ENCODE assay signal across 23 mouse cellular contexts in the genomic region with DNA sequence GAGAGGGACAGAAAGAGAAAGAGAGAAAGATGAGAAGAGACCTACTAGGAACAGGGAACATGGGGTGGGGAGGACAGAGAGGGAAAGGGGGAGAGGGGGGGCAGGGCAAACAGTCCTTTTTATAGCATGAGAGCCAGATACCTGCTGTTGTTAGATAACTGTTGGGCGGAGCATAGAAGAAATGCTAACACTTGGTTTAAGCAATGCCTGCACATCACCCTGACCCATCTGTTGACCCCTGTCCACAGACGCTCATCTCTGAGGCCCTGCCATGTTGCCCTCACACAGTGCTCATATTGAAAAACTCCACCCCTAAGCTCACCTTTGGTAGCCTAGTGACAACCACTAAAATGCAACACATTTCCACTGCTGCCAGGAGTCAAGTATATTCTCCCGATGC.
DNase-seq lines count a peak whose midpoint lies in the region; ATAC-seq and TF ChIP-seq lines count a peak whose summit lies in the region.
"Had no signal": no experiment of that assay in that cellular context is flagged by ENCODE, and none has a peak within 500 bp of the region (broad histone marks: within the 10 kb centered on the region; RNA-seq: fewer than 3 reads in every experiment).

No protein-coding gene starts in this region.

- DNase-seq in testis, postnatal 14 days (ENCODE audit: low spot score): no peak
- peak; percentile 8 for DNase-seq in c-Kit-positive CD71-positive TER-119-negative erythroid progenitor cells, embryonic 14.5 days (ENCODE audit: low read depth)
- DNase-seq in thymus, postnatal 25 days: no peak
- DNase-seq in right cerebral cortex, postnatal 10 days (ENCODE audit: low spot score in 2 of 2): no peak
- DNase-seq: adrenal gland, adult 8-10 months; cerebellum, adult 8-10 months; cerebellum, postnatal 36 days; heart, postnatal 36 days; kidney, adult 11 months; layer of hippocampus, adult 9-11 months; lung, adult 18-20 months; lung, postnatal 4 days; right cerebral cortex, postnatal 14 days had no signal

- no peaks in the 10 kb centered on the region for H3K9me3 ChIP-seq in liver, embryonic 15.5 days (replicated peaks)
- H3K9me3 ChIP-seq: G1E; heart, embryonic 15.5 days; hindbrain, embryonic 13.5 days; kidney, embryonic 15.5 days had no signal

- 36% methylated on average over 3 of the region's 3 CpGs for WGBS in liver, embryonic 15.5 days (ENCODE audit: insufficient replicate concordance)

- TF ChIP-seq POLR2A in testis, adult 2 months (IDR thresholded peaks at IDR 0.05; ENCODE audit: control insufficient read depth, low read depth, low read length): no peak

- 0 out of 2 replicates have a peak, but pooled peaks have one; percentile 44 for ATAC-seq in liver, embryonic 15.5 days (ENCODE audit: insufficient read depth)
- ATAC-seq in CD4-positive, CD25-positive, alpha-beta regulatory T cell, adult 4 months: no peak
- ATAC-seq: Patski had no signal

- H3K4me2 ChIP-seq in liver, embryonic 15.5 days: no peak overlapping the region
- H3K4me2 ChIP-seq: heart, embryonic 15.5 days; hindbrain, embryonic 13.5 days; kidney, embryonic 15.5 days; midbrain, embryonic 11.5 days had no signal

- H3K36me3 ChIP-seq in testis, adult 2 months (ENCODE audit: control insufficient read depth, insufficient read depth, low read length): no peaks in the 10 kb centered on the region
- H3K36me3 ChIP-seq in liver, embryonic 15.5 days (replicated peaks): no peaks in the 10 kb centered on the region
- H3K36me3 ChIP-seq: G1E; heart, embryonic 15.5 days; hindbrain, embryonic 13.5 days; kidney, embryonic 15.5 days had no signal

- H3K4me3 ChIP-seq in testis, adult 2 months (ENCODE audit: control insufficient read depth, low read depth, low read length): no peak overlapping the region
- H3K4me3 ChIP-seq in liver, embryonic 15.5 days (replicated peaks): no peak overlapping the region
- H3K4me3 ChIP-seq: heart, embryonic 15.5 days; hindbrain, embryonic 13.5 days; kidney, embryonic 15.5 days had no signal

- no peak overlapping the region for H3K9ac ChIP-seq in liver, embryonic 15.5 days
- H3K9ac ChIP-seq: heart, embryonic 15.5 days; hindbrain, embryonic 13.5 days; kidney, embryonic 15.5 days had no signal

- H3K4me1 ChIP-seq in testis, adult 2 months (ENCODE audit: control insufficient read depth, insufficient read depth, low read length): peaks cover 2% of the 10 kb centered on the region
- H3K4me1 ChIP-seq in liver, embryonic 15.5 days (replicated peaks): 0 out of 2 replicates have a peak, but pooled peaks cover 4% of the 10 kb centered on the region

- 0 out of 2 replicates have a peak overlapping the region, but pooled peaks have one; percentile 39 for H3K27ac ChIP-seq in testis, adult 2 months (ENCODE audit: control insufficient read depth, insufficient read depth, low read depth, low read length)
- H3K27ac ChIP-seq in liver, embryonic 15.5 days (replicated peaks): no peak overlapping the region
- H3K27ac ChIP-seq: heart, embryonic 15.5 days; hindbrain, embryonic 13.5 days; kidney, embryonic 15.5 days; stomach, postnatal 0 days had no signal

- TF ChIP-seq CTCF in testis, adult 2 months (IDR thresholded peaks at IDR 0.05; ENCODE audit: control insufficient read depth, insufficient read depth, insufficient replicate concordance, low read depth, low read length): no peak

- H3K27me3 ChIP-seq in testis, adult 2 months (ENCODE audit: control insufficient read depth, insufficient read depth, low read length): no peaks in the 10 kb centered on the region
- no peaks in the 10 kb centered on the region for H3K27me3 ChIP-seq in liver, embryonic 15.5 days
- H3K27me3 ChIP-seq: heart, embryonic 15.5 days; hindbrain, embryonic 13.5 days; kidney, embryonic 15.5 days; Patski had no signal
